Mouse (Mus musculus): ENCODE measurements around the gene Itih3. TPM values are rescaled to one million over a fixed set of nuclear protein-coding genes. Genes with fewer than 3 reads are reported as not detected.

Itih3 gene
- total RNA-seq, 2 experiments from 2014 or later = 0.27 to 0.69 TPM

DNA sequence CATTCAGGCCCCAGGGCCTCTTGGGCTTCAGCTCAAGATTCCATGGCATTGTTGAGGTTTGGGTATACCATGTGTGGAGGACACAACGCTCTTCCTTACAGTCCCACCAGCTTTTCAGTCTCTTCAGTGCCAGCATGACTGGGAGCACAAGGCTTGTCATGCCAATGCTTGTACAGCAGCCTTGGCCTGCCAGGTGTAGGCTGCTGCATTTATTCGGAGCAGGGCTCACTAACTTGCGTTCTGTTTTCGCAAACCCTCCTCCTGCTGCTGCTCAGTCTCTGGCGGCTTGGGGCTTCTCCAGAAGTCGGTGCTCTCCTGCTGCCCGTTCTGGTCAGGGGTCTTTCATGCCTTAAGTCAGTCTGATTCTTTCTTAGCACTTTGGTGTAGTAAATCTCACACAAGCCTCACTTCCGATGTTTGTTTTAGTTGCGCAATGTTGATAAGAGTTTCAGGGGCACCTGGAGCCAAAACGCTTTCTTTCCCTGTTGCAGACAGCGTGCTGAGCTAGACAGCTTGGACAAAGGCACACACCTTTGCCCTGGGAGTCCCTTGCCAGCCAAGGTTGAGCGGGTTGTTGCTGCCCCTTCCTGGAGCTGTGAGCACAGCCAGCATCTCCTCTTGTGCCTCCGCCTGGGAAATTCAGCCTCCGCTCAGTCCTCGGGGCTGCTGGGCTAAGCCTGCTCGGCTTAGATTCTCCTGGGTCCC lies 62.0 kb downstream of the Itih3 start:
- DNase-seq = no peak

Other genes starting within 250 kb of the Itih3 start
- gene Sfmbt1, start 208.9 kb downstream of the Itih3 start, total RNA-seq (2021) = 10 to 100 TPM; 12.8 to 14.3 TPM
- gene Tmem110, start 98.2 kb downstream of the Itih3 start, total RNA-seq (2021) = 1 to 10 TPM; 6.0 to 8.5 TPM
- gene Mustn1, start 44.6 kb downstream of the Itih3 start, total RNA-seq (2021) = 10 to 100 TPM; 12.5 to 14.4 TPM
- 1 to 10 TPM; 3.1 to 7.9 TPM for gene Itih4, start 37.3 kb downstream of the Itih3 start, total RNA-seq (2021)
- not detected for gene Itih1, start 19.5 kb upstream of the Itih3 start, total RNA-seq (2021)
- gene Nek4, start 27.6 kb upstream of the Itih3 start, total RNA-seq (2021) = 1 to 10 TPM; 4.8 TPM
- 10 to 100 TPM; 19.8 to 22.5 TPM for gene Glt8d1, start 77.6 kb upstream of the Itih3 start, total RNA-seq (2021)
- 100 to 1,000 TPM; 132 to 138 TPM for gene Spcs1, start 77.9 kb upstream of the Itih3 start, total RNA-seq (2021)
- gene Pbrm1, start 95.4 kb upstream of the Itih3 start, total RNA-seq (2021) = 10 to 100 TPM; 51.7 to 57.7 TPM
- gene Gnl3, start 95.4 kb upstream of the Itih3 start, total RNA-seq (2021) = 10 to 100 TPM; 23.9 to 25.9 TPM
- 10 to 100 TPM; 74.5 to 87.4 TPM for gene Smim4, start 205.2 kb upstream of the Itih3 start, total RNA-seq (2021)
- 10 to 100 TPM; 19.2 TPM for gene Nt5dc2, start 207.3 kb upstream of the Itih3 start, total RNA-seq (2021)
- 10 to 100 TPM; 63.2 to 64.1 TPM for gene Stab1, start 244.9 kb upstream of the Itih3 start, total RNA-seq (2021)